Mouse (Mus musculus) embryonic facial prominence, embryonic 10.5 days (tissue): ENCODE measurements around the gene Gm49321. TPM values are rescaled to one million over a fixed set of nuclear protein-coding genes. Genes with fewer than 3 reads are reported as not detected.

ENCODE experiments used
- DNase-seq: peaks from one replicate; pipeline ENCODE4 v3.0.0-alpha.2; 2017; ENCODE audit warnings: low spot score
- H3K27ac ChIP-seq: fragments of 300-500 bp; sonication (generic); replicated peaks from 2 replicates; pipeline ENCODE4 v1.5.1; 2016; ENCODE audit warnings: mild to moderate bottlenecking
- H3K27me3 ChIP-seq: fragments of 300-500 bp; sonication (generic); replicated peaks from 2 replicates; pipeline ENCODE4 v1.6.1; 2016; ENCODE audit warnings: low read depth, mild to moderate bottlenecking; ENCODE audit not compliant: poor library complexity, severe bottlenecking
- H3K36me3 ChIP-seq: fragments of 300-500 bp; sonication (generic); replicated peaks from 2 replicates; pipeline ENCODE4 v1.6.1; 2016; ENCODE audit warnings: mild to moderate bottlenecking, moderate library complexity
- H3K4me1 ChIP-seq: fragments of 300-500 bp; sonication (generic); 2 replicates; pipeline ENCODE4 v1.6.1; 2016
- H3K4me3 ChIP-seq: fragments of 300-500 bp; sonication (generic); 2 replicates; pipeline ENCODE4 v1.5.1; 2016; ENCODE audit warnings: mild to moderate bottlenecking, moderate library complexity
- H3K9me3 ChIP-seq: fragments of 300-500 bp; sonication (generic); 2 replicates; pipeline ENCODE4 v1.6.1; 2016; ENCODE audit warnings: mild to moderate bottlenecking
- WGBS: fragments of 180-500 bp; shearing (Covaris S2); methylation state at CpG from one replicate; pipeline ENCODE4 v1.1.7; 2016; 5-methylcytosine and 5-hydroxymethylcytosine counted together
- polyA plus RNA-seq: library from polyadenylated mRNA; unstranded; fragments of >200 nt; fragmentation: Nextera tagmentation; extraction: Ambion mirVana; gene quantifications from 2 replicates; pipeline ENCODE4 v1.2.1, GENCODE M21; 2016

The Gm49321 gene
- polyA plus RNA-seq, result 12.4 and 13.8 TPM in 2 replicates

- WGBS, result 94% methylated on average over 1 of the region's 1 CpGs
- DNase-seq, result no peak
- peaks cover 99% of the 10 kb centered on the region for H3K36me3 ChIP-seq
These were observed at the start of gene Gm49321 for GRCm38 (mm10) chr12:73937353-73937752. Gene Gm49321, plus strand, starts transcription at chr12:73937653.

GRCm38 (mm10) chr12:73888003-73888783 is 49.3 kb upstream of the Gm49321 start:
- Histone ChIP-seq H3K4me3 (no peak overlapping the region), H3K36me3 (no peaks in the 10 kb centered on the region), H3K4me1 (peaks cover 10% of the 10 kb centered on the region), H3K27ac (no peak overlapping the region), H3K27me3 (no peaks in the 10 kb centered on the region), H3K9me3 (no peaks in the 10 kb centered on the region)
- WGBS, result 88% methylated on average over 8 of the region's 8 CpGs
- no peak for DNase-seq

More at GRCm38 (mm10) chr12:73937353-73937752, at the start of gene Gm49321:
- Histone ChIP-seq H3K4me3 (no peak within 1 kb of the TSS), H3K9me3 (no peaks in the 10 kb centered on the region), H3K4me1 (no peaks in the 10 kb centered on the region), H3K27ac (no peak within 1 kb of the TSS), H3K27me3 (no peaks in the 10 kb centered on the region)

- DNase-seq, result no peak
- Histone ChIP-seq H3K36me3 (no peaks in the 10 kb centered on the region), H3K27ac (no peak overlapping the region), H3K4me3 (no peak overlapping the region), H3K4me1 (peaks cover 10% of the 10 kb centered on the region), H3K9me3 (no peaks in the 10 kb centered on the region), H3K27me3 (no peaks in the 10 kb centered on the region)
- 71% methylated on average over 1 of the region's 1 CpGs for WGBS
These were observed 47.9 kb upstream of the Gm49321 start for GRCm38 (mm10) chr12:73889571-73889970.

- no peak overlapping the region for H3K27ac ChIP-seq
- no peak for DNase-seq
- H3K36me3 ChIP-seq, result no peaks in the 10 kb centered on the region
- 82% methylated on average over 3 of the region's 3 CpGs for WGBS
- H3K4me3 ChIP-seq, result no peak overlapping the region
- peaks cover 10% of the 10 kb centered on the region for H3K4me1 ChIP-seq
- no peaks in the 10 kb centered on the region for H3K9me3 ChIP-seq
- no peaks in the 10 kb centered on the region for H3K27me3 ChIP-seq
These were observed 47.4 kb upstream of the Gm49321 start for GRCm38 (mm10) chr12:73890086-73890485.

- no peak for DNase-seq
- 31% methylated on average over 3 of the region's 3 CpGs for WGBS
- no peaks in the 10 kb centered on the region for H3K27me3 ChIP-seq
- no peak overlapping the region for H3K4me3 ChIP-seq
- no peak overlapping the region for H3K27ac ChIP-seq
- peaks cover 10% of the 10 kb centered on the region for H3K4me1 ChIP-seq
- no peaks in the 10 kb centered on the region for H3K36me3 ChIP-seq
- no peaks in the 10 kb centered on the region for H3K9me3 ChIP-seq
These were observed 44.8 kb upstream of the Gm49321 start for GRCm38 (mm10) chr12:73892616-73893015.

- H3K27me3 ChIP-seq, result no peaks in the 10 kb centered on the region
- WGBS, result 77% methylated on average over 6 of the region's 6 CpGs
- H3K4me3 ChIP-seq, result no peak overlapping the region
- no peak overlapping the region for H3K27ac ChIP-seq
- H3K4me1 ChIP-seq, result peaks cover 10% of the 10 kb centered on the region
- H3K9me3 ChIP-seq, result no peaks in the 10 kb centered on the region
- H3K36me3 ChIP-seq, result no peaks in the 10 kb centered on the region
- DNase-seq, result no peak
These were observed 42.6 kb upstream of the Gm49321 start for GRCm38 (mm10) chr12:73894838-73895237.

GRCm38 (mm10) chr12:73895674-73896073 is 41.8 kb upstream of the Gm49321 start:
- H3K9me3 ChIP-seq, result no peaks in the 10 kb centered on the region
- H3K4me3 ChIP-seq, result no peak overlapping the region
- DNase-seq, result no peak
- no peaks in the 10 kb centered on the region for H3K27me3 ChIP-seq
- H3K4me1 ChIP-seq, result peaks cover 10% of the 10 kb centered on the region
- WGBS, result 92% methylated on average over 2 of the region's 2 CpGs
- no peaks in the 10 kb centered on the region for H3K36me3 ChIP-seq
- no peak overlapping the region for H3K27ac ChIP-seq

- WGBS, result 90% methylated on average over 3 of the region's 3 CpGs
- H3K4me1 ChIP-seq, result peaks cover 10% of the 10 kb centered on the region
- DNase-seq, result no peak
These were observed 41.0 kb upstream of the Gm49321 start for GRCm38 (mm10) chr12:73896471-73896870.

GRCm38 (mm10) chr12:73898281-73898680 is 39.2 kb upstream of the Gm49321 start:
- H3K4me3 ChIP-seq, result no peak overlapping the region
- H3K27me3 ChIP-seq, result no peaks in the 10 kb centered on the region
- H3K36me3 ChIP-seq, result no peaks in the 10 kb centered on the region
- 0 out of 2 replicates have a peak, but pooled peaks cover 4% of the 10 kb centered on the region for H3K4me1 ChIP-seq
- WGBS, result 83% methylated on average over 2 of the region's 2 CpGs
- no peaks in the 10 kb centered on the region for H3K9me3 ChIP-seq
- DNase-seq, result no peak
- no peak overlapping the region for H3K27ac ChIP-seq

More at GRCm38 (mm10) chr12:73896471-73896870, 41.0 kb upstream of the Gm49321 start:
- Histone ChIP-seq H3K9me3 (no peaks in the 10 kb centered on the region), H3K36me3 (no peaks in the 10 kb centered on the region), H3K27me3 (no peaks in the 10 kb centered on the region), H3K4me3 (no peak overlapping the region), H3K27ac (no peak overlapping the region)

- 78% methylated on average over 5 of the region's 5 CpGs for WGBS
- peaks cover 18% of the 10 kb centered on the region for H3K4me1 ChIP-seq
- no peak overlapping the region for H3K4me3 ChIP-seq
- H3K9me3 ChIP-seq, result no peaks in the 10 kb centered on the region
- no peaks in the 10 kb centered on the region for H3K27me3 ChIP-seq
- no peak for DNase-seq
- H3K36me3 ChIP-seq, result no peaks in the 10 kb centered on the region
- H3K27ac ChIP-seq, result no peak overlapping the region
These were observed 33.1 kb upstream of the Gm49321 start for GRCm38 (mm10) chr12:73904133-73904934.

GRCm38 (mm10) chr12:73905041-73905440 is 32.4 kb upstream of the Gm49321 start:
- H3K4me3 ChIP-seq, result no peak overlapping the region
- H3K36me3 ChIP-seq, result no peaks in the 10 kb centered on the region
- 46% methylated on average over 2 of the region's 2 CpGs for WGBS
- peaks cover 25% of the 10 kb centered on the region for H3K4me1 ChIP-seq
- H3K9me3 ChIP-seq, result no peaks in the 10 kb centered on the region
- no peaks in the 10 kb centered on the region for H3K27me3 ChIP-seq
- DNase-seq, result no peak
- no peak overlapping the region for H3K27ac ChIP-seq

GRCm38 (mm10) chr12:73905555-73905954 is 31.9 kb upstream of the Gm49321 start:
- Histone ChIP-seq H3K36me3 (no peaks in the 10 kb centered on the region), H3K4me1 (peaks cover 30% of the 10 kb centered on the region), H3K9me3 (no peaks in the 10 kb centered on the region), H3K27ac (no peak overlapping the region), H3K27me3 (no peaks in the 10 kb centered on the region), H3K4me3 (no peak overlapping the region)
- WGBS, result 77% methylated on average over 4 of the region's 4 CpGs
- DNase-seq, result no peak
